Mouse (Mus musculus) liver, embryonic 13.5 days (tissue): ENCODE results near the gene Wdr46. TPM values are rescaled to one million over a fixed set of nuclear protein-coding genes. Genes with fewer than 3 reads are reported as not detected.

ENCODE experiments used
- ATAC-seq: fragments of 200-750 bp; cut with Nextera tagmentation; 2 replicates; pipeline ENCODE4 v1.8.0; 2017; ENCODE audit warnings: low read depth, mild to moderate bottlenecking, moderate number of reproducible peaks, moderate library complexity
- DNase-seq: peaks from one replicate; pipeline ENCODE4 v3.0.0; 2022
- H3K27ac ChIP-seq: fragments of 300-500 bp; sonication (generic); 2 replicates; pipeline ENCODE4 v1.5.1; 2015; ENCODE audit warnings: moderate library complexity, mild to moderate bottlenecking, inconsistent platforms
- H3K27me3 ChIP-seq: fragments of 300-500 bp; sonication (generic); 2 replicates; pipeline ENCODE4 v1.6.1; 2015; ENCODE audit warnings: mild to moderate bottlenecking, inconsistent platforms
- H3K36me3 ChIP-seq: fragments of 300-500 bp; sonication (generic); 2 replicates; pipeline ENCODE4 v1.6.1; 2015; ENCODE audit warnings: mild to moderate bottlenecking, inconsistent platforms
- H3K4me1 ChIP-seq: fragments of 300-500 bp; sonication (generic); replicated peaks from 2 replicates; pipeline ENCODE4 v1.6.1; 2015; ENCODE audit warnings: inconsistent platforms
- H3K4me2 ChIP-seq: fragments of 300-500 bp; sonication (generic); 2 replicates; pipeline ENCODE4 v1.6.1; 2015; ENCODE audit warnings: inconsistent platforms, mild to moderate bottlenecking, moderate library complexity
- H3K4me3 ChIP-seq: fragments of 300-500 bp; sonication (generic); replicated peaks from 2 replicates; pipeline ENCODE4 v1.5.1; 2015; ENCODE audit warnings: mild to moderate bottlenecking, inconsistent platforms
- H3K9ac ChIP-seq: fragments of 300-500 bp; sonication (generic); 2 replicates; pipeline ENCODE4 v1.6.1; 2015; ENCODE audit warnings: mild to moderate bottlenecking, inconsistent platforms
- H3K9me3 ChIP-seq: fragments of 300-500 bp; sonication (generic); replicated peaks from 2 replicates; pipeline ENCODE4 v1.6.1; 2016; ENCODE audit warnings: inconsistent platforms
- WGBS: fragments of 180-500 bp; shearing (Covaris S2); methylation state at CpG from one replicate; pipeline ENCODE4 v1.1.7; 2015; ENCODE audit not compliant: insufficient replicate concordance; 5-methylcytosine and 5-hydroxymethylcytosine counted together
- polyA plus RNA-seq: library from polyadenylated mRNA; unstranded; fragments of >200 nt; fragmentation: Nextera tagmentation; extraction: Ambion mirVana; gene quantifications from 2 replicates; pipeline ENCODE4 v1.2.1, GENCODE M21; 2015

The Wdr46 gene
- polyA plus RNA-seq, 1 experiment from 2014 or later: 30.1 TPM

DNA sequence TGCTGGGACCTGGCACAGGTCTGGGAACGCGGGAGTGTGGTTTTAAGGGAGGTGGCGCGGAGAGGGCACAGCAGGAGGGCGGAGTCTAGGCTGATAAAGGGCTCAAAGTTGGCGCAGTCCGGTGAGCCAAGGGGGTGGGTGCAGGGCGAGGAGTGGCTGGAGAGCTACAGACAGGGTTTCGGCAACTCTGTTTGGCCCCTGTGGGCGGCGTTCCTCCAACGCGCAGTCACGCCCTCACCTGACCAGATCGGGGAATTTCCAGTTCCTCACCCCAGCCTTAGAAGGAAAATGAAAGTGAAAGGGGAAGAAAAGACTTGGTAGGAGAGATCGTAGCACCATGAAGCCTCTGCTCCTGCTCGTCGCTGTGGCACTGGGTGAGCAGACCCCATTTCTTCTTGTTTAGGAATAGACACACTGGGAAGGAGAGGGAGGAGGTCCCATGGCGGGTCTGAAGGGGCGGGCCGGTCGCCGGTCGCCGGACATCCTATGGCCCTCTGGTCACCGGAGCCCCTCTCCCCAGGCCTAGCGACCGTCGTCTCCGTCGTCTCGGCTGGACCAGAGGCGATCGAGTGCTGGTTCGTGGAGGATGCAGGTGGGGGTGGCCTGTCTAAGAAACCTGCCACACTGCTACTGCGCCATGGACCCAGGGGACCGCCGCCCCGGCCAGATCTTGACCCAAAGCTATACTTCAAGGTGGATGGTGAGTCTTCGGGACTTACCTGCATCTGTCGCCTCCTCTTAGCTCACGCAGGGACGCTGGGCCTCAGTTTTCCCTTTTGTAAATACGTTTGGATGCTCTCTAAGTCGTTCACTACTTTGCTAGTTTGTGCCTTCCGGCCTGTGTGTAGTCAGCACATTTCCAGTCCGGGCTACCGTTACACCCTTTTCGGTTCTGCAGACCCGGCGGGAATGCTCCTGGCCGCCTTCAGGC is 20.8 kb upstream of the Wdr46 start:
- Histone ChIP-seq H3K9me3 (peaks cover 19% of the 10 kb centered on the region), H3K9ac (peak overlapping the region; percentile 90), H3K27me3 (no peaks in the 10 kb centered on the region), H3K4me1 (peaks cover 66% of the 10 kb centered on the region), H3K36me3 (peaks cover 26% of the 10 kb centered on the region), H3K4me2 (peak overlapping the region; percentile 99), H3K4me3 (peak overlapping the region; percentile 90), H3K27ac (peak overlapping the region; percentile 96)
- ATAC-seq: peak; percentile 71
- DNase-seq: peak; percentile 87
- WGBS: under 1% methylated on average over 52 of the region's 52 CpGs

DNA sequence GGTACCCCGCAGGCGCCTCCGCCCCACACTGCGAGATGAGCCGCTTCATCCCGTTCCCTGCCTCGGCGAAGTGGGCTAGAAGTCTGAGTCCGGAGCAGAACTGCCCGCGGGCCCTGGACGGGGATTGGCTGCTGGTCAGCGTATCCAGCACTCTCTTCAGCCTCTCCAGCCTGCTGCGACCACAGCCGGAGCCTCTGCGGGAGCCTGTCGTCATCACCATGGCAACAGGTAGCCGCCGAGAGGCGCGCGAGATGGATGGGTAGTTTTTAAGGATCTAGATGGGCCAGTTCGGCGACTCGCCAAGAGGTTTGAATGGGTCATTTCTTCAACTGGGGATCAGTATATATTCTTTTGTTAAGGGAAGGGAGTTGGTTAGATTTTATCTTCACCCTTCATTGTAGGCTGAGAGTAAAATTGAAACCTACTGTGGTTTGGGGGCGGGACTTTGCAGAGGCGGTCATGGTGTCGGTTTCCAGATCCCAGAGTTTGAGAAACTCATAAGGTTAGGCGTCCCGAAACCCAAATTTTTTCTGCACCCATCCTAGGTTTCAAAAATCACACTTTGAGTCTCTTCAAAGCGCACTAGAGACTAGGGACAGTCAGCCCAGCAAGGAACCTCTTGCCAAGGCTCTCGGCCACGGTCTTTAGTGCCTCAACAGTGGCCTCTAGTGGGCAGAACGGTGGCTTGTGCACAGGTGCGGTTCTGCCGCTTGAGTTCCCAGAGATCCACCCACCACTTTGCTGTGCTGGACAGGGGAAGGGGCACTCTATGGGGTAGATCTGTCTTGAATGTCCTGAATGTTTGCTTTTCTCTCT is 20.0 kb upstream of the Wdr46 start:
- DNase-seq: peak; percentile 78

DNA sequence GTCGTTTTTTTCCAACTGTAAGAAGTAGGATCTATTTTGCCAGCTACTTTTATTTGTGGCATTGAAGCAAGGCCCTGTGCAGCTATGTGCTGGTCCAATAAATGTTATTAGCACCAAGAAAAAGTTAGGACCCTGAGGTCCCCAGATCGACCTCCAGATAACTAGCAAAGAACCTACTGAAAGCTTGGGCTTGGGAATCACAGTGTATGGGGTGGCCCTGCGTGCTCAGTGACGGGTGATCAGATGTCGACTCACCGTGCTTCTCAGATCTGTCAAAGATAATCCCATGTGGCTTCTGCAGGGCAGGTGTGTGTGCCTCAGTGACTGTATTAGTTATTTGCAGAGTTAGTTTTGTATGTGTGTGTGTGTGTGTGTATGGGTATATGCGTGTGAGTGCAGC is 19.1 kb upstream of the Wdr46 start:
- no peak overlapping the region for H3K4me3 ChIP-seq
- peaks cover 71% of the 10 kb centered on the region for H3K4me1 ChIP-seq
- ATAC-seq: no peak
- H3K27ac ChIP-seq: no peak overlapping the region
- peaks cover 34% of the 10 kb centered on the region for H3K36me3 ChIP-seq
- no peak for DNase-seq
- no peaks in the 10 kb centered on the region for H3K27me3 ChIP-seq
- H3K9me3 ChIP-seq: peaks cover 19% of the 10 kb centered on the region
- WGBS: 76% methylated on average over 7 of the region's 7 CpGs
- H3K9ac ChIP-seq: no peak overlapping the region
- peak overlapping the region; percentile 99 for H3K4me2 ChIP-seq

More for the DNA sequence above, 20.0 kb upstream of the Wdr46 start:
- Histone ChIP-seq H3K4me2 (peak overlapping the region; percentile 99), H3K4me3 (peak overlapping the region; percentile 90), H3K4me1 (peaks cover 66% of the 10 kb centered on the region), H3K36me3 (peaks cover 26% of the 10 kb centered on the region), H3K27ac (peak overlapping the region; percentile 96), H3K9ac (peak overlapping the region; percentile 90), H3K9me3 (peaks cover 19% of the 10 kb centered on the region), H3K27me3 (no peaks in the 10 kb centered on the region)
- no peak; the same call in 1 of the 2 replicates for ATAC-seq
- WGBS: under 1% methylated on average over 36 of the region's 36 CpGs

GRCm38 (mm10) chr17:33924577-33925283 is 15.7 kb upstream of the Wdr46 start:
- 67% methylated on average over 10 of the region's 10 CpGs for WGBS
- ATAC-seq: peak; percentile 39
- Histone ChIP-seq H3K27me3 (no peaks in the 10 kb centered on the region), H3K9me3 (no peaks in the 10 kb centered on the region), H3K4me1 (peaks cover 55% of the 10 kb centered on the region), H3K4me2 (0 out of 2 replicates have a peak overlapping the region, but pooled peaks have one; percentile 18), H3K9ac (no peak overlapping the region), H3K36me3 (peaks cover 25% of the 10 kb centered on the region), H3K27ac (peak overlapping the region; percentile 70), H3K4me3 (no peak overlapping the region)
- DNase-seq: peak; percentile 47

DNA sequence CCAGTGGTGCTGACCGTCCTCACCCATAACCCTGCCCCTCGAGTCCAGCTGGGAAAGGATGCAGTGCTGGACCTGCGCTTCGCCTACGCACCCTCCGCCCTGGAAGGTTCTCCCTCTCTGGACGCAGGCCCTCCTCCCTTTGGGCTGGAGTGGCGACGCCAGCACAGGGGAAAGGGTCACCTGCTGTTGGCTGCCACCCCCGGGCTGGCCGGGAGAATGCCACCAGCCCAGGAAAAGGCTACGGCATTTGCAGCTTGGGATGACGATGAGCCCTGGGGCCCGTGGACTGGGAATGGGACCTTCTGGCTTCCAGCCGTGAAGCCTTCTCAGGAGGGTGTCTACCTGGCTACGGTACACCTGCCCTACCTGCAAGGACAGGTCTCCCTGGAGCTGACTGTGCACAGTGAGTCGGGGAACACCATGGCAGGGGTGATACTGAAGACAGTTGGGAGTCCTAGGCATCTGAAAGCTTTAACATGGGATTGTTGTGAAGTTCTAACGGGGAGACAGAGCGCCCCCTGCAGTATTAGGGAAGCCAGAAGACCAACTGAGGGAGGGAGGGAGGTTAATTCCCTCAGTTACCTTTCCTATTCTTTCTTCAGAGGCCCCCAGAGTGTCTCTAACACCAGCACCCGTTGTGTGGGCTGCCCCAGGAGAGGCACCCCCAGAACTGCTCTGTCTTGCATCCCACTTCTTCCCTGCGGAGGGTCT is 14.9 kb upstream of the Wdr46 start:
- WGBS: 86% methylated on average over 21 of the region's 21 CpGs
- Histone ChIP-seq H3K4me3 (no peak overlapping the region), H3K9me3 (no peaks in the 10 kb centered on the region), H3K4me2 (no peak overlapping the region), H3K27me3 (no peaks in the 10 kb centered on the region), H3K9ac (no peak overlapping the region), H3K27ac (peak overlapping the region; percentile 70), H3K4me1 (peaks cover 61% of the 10 kb centered on the region), H3K36me3 (peaks cover 25% of the 10 kb centered on the region)
- DNase-seq: no peak
- no peak for ATAC-seq

DNA sequence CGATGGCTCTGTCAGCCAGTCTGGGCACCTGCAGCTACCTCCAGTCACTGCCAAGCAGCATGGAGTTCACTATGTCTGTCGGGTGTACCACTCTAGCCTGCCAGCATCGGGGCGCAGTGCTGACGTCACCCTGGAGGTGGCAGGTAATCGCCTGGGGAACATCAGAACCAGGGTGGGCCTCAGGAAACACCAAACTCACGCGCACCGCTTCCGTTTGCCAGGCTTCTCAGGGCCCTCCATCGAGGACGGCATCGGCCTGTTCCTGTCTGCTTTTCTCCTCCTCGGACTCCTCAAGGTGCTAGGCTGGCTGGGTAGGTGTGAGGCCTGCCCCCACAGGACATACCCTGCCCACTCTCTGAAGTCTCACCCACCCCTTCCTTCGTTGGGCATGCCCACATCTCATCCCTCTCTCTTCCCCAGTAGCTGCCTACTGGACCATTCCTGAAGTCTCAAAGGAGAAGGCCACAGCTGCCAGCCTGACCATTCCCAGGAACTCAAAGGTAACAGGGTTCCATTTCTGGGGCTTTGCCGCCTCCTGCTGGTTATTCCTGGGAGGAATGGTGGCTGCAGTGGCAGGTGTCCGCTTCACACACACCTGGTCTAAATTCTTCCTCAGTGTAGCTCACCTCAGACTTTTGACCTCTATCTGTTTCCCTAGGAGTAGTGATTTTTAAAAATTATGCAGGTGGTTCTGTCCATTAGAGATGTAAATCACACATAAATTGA is 14.1 kb upstream of the Wdr46 start:
- WGBS: 79% methylated on average over 17 of the region's 17 CpGs
- Histone ChIP-seq H3K9me3 (no peaks in the 10 kb centered on the region), H3K36me3 (peaks cover 25% of the 10 kb centered on the region), H3K4me1 (peaks cover 63% of the 10 kb centered on the region), H3K4me2 (no peak overlapping the region), H3K4me3 (no peak overlapping the region), H3K27ac (no peak overlapping the region), H3K27me3 (no peaks in the 10 kb centered on the region), H3K9ac (no peak overlapping the region)
- ATAC-seq (no peak), DNase-seq (no peak)

DNA sequence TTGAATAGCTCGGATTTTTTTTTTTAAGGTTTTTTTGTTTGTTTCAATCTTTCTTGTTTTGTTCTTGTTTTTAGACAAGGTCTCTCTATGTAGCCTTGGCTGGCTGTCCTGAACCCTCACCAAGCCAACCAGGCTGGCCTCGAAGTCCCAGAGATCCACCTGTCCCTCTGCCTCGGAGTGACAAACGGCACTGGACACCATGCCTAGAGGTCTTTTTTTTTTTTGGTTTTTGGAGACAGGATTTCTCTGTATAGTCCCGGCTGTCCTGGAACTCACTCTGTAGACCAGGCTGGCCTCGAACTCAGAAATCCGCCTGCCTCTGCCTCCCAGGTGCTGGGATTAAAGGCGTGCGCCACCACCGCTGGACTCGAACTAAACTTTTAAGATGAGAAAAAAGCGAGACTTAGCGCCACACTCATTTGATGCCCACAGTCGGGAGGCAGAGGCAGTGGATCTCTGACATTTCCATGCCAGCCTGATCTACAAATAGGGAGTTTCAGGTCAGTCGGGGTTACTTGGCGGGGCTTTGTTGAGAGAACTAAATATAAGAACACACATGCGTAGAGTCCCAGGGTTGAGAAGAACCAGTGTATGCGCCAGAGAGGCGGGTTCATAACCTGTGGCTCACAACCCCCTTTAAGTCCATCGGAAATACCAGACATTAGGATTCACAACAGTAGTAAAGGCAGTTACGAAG is 12.1 kb upstream of the Wdr46 start:
- 49% methylated on average over 21 of the region's 21 CpGs for WGBS
- Histone ChIP-seq H3K9ac (peak overlapping the region; percentile 92), H3K4me3 (peak overlapping the region; percentile 88), H3K36me3 (peaks cover 41% of the 10 kb centered on the region), H3K27me3 (no peaks in the 10 kb centered on the region), H3K4me1 (peaks cover 73% of the 10 kb centered on the region), H3K4me2 (peak overlapping the region; percentile 100), H3K9me3 (no peaks in the 10 kb centered on the region), H3K27ac (peak overlapping the region; percentile 96; the same call in 1 of the 2 replicates)
- no peak for DNase-seq
- ATAC-seq: no peak

GRCm38 (mm10) chr17:33929371-33930279 is 10.8 kb upstream of the Wdr46 start, which contains the start of gene Rgl2:
Gene Rgl2, plus strand, starts transcription at chr17:33929543.
- H3K27ac ChIP-seq: peak within 1 kb of the TSS; percentile 96
- H3K36me3 ChIP-seq: peaks cover 52% of the 10 kb centered on the region
- 0% methylated on average over 77 of the region's 80 CpGs for WGBS
- peak within 1 kb of the TSS; percentile 88 for H3K4me3 ChIP-seq
- peak; percentile 79 for ATAC-seq
- peaks cover 65% of the 10 kb centered on the region for H3K4me1 ChIP-seq
- no peaks in the 10 kb centered on the region for H3K9me3 ChIP-seq
- peak within 1 kb of the TSS; percentile 100 for H3K4me2 ChIP-seq
- H3K9ac ChIP-seq: peak within 1 kb of the TSS; percentile 92
- H3K27me3 ChIP-seq: no peaks in the 10 kb centered on the region
- DNase-seq: peak; percentile 91
